Mouse (Mus musculus): Measurements from ENCODE around the gene Ndrg4. TPM values are rescaled to one million over a fixed set of nuclear protein-coding genes. Genes with fewer than 3 reads are reported as not detected.
"Not testable (repeated sequence)": the region's sequence is repeated elsewhere in the genome, so short reads cannot be mapped to it uniquely, and the experiment has no call there.

Ndrg4 gene
- polyA plus RNA-seq (2017; shearing (Covaris generic)), result under 1 TPM in 1 of 2 experiments, not detected in 1; 0.97 TPM

DNA sequence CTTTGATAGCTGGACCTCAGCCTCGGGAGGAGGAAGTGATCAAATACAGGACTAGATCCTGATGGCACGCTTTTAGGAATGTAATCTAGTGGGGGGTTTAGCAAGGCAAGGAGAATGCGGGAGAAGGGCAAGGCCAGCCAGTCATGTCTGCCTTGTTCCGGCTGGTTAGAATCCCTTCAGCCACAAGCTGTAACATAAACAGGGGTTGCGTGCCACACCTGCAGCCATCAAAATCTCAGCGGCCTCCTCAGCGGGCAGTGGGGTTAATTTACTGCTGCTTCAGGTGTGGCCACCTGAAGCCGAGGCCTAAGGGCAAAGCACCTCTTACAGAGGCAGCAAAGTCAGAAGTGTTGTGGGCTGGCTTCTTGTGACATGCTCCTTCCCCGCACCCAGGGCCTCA is at the start of gene Ndrg4:
Ndrg4 (plus strand) TSS at position 350 of the 400 bp plus-strand sequence.
- ATAC-seq, result no peak

DNA sequence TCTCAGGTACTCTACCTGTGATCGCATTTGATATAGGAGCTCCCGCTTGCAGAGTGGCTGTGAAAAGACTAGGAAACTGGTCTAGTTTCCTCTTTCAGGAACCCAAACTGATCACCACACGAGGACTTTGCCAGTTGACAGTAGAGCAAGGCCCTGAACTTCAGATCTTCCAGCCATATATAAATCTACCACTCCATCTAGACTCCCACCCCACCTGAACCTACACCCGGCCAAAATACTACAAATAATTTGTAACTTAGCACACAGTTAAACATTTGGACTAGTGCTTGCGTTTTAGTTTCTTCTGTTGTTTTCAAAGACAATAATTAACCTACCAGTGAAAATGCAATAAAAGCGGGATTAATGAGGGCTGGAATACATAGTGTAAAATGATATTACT is 43.9 kb upstream of the Ndrg4 start:
- no peak for ATAC-seq

DNA sequence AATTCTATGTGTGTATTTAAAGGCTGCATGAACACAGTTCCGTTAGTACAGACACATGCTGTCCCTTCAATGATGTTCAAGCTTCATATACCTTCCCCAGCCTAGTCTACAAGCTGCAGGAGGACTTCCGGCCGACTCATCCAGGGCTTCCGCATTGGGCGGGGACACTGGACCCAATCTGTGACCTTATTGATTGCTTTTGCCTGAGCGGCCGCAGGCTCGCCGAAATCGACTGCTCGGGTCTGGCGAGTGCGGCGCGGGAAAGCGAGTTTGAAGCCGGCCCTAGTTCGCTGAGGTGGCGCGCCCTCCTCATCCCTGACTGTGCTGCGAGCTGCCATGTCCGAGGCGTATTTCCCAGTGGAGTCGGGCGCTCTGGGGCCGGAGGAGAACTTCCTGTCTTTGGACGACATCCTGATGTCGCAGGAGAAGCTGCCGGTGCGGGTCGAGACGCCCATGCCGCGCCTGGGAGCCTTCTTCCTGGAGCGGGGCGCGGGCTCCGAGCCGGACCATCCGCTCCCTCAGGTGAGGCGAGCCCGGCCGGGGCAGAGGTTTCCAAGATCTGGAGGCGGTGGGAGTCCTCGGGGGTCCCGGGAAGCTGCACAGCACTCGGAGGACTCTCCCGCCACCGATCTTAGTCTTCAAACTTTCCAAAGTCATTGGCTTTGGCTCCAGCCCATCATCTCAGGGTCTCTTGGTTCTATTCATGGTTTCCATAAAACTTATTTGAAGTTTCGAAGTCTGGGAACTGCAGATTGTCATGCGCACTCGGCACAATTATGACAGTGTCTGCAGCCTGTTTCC is 43.3 kb upstream of the Ndrg4 start, which contains the start of gene Gins3:
Gins3 (plus strand) TSS at position 192 of the 801 bp plus-strand sequence.
- ATAC-seq, result peak; percentile 98

DNA sequence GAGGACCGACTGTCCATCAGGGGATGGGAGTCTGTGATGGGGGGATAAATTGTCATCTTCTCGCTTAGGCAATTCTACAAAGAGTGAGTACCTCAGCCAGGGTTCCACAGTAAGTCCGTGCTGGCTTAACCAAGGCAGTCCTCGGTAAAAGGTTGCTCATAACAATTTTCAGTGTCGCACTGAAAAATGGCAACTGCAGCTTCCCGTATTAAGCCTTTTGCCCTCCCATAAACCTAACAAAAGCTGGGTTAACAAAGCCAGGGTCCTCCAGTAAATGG is 42.8 kb upstream of the Ndrg4 start:
- ATAC-seq, result no peak

DNA sequence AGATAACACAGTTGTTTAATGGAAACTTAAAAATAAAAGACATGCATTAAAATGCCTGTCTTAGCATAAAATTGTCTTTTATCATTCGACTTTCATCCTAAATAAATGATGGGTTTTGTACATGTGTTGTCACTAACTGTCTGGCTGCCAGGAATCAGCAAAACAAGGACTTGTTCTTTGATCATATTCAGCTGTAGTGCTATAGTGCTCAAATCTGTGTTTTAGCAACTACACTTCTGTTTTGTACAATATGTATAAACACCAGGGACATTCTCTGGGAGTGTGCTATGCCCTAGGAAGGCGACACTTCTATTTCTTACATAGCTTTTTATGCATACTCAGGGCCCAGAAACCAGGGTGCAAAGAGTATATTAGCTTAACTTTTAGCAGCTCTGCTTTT is 31.8 kb upstream of the Ndrg4 start:
- ATAC-seq, result no peak

DNA sequence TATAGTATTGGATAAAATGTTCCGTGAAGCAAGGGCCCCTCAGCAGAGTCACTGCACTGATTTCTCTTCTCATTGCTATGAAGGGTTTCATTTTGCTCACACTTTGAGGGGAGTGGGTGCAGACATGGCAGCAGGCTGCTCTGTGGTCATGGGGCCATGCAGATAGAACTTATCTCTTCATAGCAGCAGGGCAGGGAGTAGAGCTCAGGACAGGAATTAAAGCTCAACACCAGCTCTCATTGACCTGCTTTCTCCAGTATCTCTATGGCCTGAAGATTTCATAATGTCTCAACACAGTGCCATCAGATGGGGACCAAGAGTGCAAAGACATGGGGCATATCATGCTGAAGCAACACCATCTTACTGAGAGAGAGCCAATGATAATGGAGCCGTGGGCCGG is 28.5 kb upstream of the Ndrg4 start:
- no peak for ATAC-seq

DNA sequence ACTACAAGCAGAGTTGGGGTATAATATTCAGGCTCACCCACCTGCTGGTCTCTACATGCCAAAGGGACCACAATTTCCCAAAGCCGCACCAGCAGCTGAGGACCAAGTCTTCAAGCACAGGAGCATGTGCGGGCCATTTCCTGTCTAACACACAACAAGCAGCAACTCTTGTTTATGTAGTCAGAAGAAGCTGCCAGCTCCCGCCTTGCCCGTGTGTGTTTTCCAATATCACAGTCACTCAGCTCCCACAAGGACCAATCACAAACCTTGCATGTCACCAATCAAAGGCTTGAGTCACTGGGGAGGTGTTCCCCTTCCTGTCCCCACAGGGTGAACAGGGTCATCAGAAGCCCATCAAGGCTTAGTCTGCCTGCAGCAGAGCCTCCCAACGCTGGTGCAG is 23.4 kb upstream of the Ndrg4 start:
- ATAC-seq, result no peak

DNA sequence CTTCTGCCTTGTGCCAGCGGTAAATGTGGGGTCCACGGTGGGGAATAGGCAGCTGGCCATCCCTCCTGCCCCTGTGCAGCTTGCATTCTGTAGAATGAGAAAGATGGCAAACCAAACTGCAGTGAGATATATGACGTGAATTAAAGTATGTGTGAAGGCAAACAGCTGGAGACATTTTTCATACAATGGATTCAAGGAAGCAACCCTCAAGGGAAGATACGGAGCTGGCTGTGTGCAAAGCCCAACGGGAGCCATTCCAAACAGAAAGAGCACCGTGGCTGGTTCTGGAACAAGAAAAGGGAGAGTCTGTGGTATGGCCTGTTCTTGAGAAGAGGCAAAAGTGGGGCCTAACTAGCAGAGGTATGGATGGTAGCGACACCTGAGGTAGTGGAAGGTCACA is 20.9 kb upstream of the Ndrg4 start:
- ATAC-seq, result no peak

DNA sequence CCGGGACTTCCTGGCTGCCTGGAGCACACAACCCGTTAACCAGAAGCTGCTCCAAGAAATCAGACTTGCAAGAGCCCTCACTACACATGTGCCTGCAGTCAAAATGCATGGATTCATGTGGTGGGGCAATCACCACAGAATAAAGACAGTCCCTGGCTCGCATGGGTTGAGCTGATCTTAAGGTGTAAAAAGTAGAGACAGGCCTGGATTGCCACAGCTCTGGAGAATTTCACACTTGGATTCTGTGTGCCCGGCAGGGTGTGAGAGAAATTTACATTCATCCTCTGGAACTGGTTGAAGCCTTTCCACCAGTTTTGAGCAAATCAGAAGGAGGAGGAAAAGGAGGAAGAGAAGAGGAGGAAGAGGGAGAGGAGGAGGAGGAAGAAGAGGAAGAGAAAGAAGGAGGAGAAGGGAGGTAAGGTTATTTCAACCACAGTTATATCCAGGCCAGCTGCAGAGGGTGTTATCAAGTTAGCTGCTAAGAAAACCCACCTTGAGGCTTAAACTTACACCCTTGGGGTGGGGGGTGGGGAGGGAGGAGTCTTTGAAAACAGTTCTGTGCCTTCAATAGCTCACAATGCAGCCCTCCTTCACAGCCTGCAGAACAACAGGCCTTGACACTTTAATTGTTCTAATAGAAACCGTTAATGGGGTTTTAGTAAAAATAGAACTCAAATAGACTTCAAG is 20.3 kb upstream of the Ndrg4 start:
- ATAC-seq, result no peak

DNA sequence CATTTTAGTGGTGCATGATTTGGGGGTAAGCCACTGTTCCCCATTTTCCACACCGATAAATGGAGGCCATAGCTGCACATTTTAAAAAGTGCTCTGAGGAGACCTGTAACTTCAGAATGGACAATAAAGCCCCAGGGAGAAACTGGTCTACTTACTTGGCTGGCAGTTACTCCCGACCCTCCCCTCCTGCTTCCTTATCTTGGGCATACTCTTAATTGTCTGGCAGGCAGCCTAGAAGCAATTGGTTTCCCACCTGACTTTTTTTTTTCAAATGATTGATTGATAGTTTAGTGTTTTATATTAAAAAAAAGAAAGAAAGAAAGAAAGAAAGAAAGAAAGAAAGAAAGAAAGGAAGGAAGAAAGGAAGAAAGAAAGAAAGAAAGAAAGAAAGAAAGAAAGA is 19.3 kb upstream of the Ndrg4 start:
- no peak for ATAC-seq

DNA sequence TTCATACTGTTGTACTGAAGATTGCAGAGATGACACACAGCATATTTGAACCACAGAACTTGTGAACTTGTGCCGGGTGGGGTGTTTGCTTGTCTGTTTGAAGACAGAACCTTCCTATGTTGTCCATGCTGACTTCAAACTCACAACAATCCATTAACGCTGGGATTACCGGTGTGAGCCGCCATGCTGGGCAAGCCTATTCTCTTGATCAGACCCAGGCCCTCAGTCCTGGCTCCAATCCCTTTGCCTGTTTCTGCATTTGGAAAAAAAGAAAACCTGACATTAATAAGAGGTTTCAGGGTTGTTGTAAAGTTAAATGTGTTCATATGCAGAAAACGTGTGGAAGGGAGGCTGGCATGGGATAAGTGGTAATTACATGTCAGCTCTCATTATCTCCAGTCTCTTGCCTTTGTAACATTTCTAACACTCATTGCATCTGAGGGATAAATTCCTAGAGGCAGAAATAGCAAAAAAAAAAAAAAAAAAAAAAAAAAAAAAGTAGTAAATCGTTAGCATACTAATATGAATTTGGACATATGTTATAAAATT is 16.4 kb upstream of the Ndrg4 start:
- ATAC-seq, result no peak

DNA sequence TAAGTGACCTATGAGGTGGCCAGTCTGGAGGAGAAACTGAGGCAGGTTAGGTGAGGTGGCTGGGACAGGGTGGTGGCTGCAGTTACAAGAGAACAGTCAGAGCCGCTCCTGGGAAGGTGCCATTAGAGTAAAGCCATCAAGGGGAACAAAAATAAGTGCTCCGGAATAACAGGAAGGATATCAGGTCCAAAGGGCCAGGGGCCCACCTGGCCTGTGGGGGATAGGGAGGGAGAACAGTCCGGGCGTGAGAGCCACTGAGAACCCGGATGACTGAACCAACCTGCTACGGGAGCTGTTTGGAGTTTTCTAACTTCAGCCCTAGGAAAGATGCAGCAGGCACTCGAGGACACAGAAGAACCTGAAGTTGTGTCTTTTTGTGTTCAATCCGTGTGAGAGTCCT is 15.7 kb upstream of the Ndrg4 start:
- no peak for ATAC-seq

DNA sequence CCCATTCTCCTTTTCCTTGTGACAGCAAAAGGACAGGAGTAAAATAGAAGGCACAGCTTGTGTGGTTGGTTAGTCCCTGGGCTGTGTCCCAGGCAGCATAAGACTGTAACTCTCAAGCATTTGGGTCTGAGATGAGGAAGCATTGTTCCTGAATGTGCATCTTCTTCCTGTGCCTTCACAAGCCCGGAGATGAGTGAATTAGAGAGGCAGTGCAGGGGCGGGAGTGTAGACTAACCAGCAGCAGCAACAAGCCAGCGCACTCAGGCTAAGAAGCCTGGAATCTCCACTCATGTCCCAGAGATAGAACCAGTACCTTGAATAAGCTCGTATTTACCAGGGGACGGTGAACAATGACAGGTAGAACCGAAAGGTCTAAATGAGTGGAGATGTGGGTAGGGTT is 15.2 kb upstream of the Ndrg4 start:
- ATAC-seq, result no peak

DNA sequence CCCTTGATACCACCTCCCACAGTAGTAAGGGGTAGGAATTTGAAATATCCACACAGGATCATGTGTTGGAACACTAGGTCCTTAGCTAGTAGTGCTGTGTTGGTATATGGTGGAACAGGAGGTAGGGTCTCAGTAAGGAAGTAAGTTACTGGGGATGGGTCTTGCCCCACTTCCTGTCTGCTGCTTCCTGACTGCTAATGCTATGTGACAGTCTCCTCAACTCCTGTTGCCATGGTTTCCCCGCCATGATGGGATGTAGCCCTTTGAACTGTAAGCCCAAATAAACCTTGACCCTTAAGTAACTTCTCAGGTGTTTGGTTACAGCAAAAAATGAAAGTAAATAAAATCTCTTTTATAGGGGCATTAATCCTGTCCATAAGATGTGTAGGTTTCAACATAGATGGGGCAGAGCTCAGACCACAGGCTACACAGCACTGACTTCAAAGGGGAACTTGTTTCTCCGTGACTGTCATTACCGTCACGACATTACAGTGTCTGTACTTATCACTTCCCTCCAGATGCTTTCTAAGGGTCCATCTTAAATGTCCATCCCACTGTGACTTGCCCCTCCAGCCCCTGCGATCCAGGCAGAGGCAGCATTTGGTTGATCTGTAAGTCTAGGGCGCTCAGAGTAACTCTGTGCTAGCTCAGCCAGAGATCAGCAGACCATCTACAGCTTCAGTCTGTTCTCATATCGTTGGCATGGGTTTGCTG is 13.7 kb upstream of the Ndrg4 start:
- no peak for ATAC-seq

DNA sequence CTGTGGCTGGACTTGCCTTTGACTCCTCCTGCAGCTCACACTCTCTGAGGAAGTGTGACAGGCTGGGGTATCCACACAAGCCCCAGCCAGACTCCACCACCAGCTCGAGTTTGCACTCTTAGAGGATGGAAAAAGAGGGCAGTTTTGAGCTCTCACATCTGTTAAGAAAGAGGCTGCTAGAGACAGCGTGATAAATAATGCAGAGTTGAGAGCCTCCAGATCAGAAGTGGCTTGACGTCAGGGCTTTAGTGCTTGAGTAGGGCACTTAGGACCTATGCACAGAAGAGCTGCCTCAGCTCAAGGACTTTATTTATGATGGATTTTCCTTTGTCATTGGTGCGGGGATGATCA is 13.2 kb upstream of the Ndrg4 start:
- no peak for ATAC-seq

DNA sequence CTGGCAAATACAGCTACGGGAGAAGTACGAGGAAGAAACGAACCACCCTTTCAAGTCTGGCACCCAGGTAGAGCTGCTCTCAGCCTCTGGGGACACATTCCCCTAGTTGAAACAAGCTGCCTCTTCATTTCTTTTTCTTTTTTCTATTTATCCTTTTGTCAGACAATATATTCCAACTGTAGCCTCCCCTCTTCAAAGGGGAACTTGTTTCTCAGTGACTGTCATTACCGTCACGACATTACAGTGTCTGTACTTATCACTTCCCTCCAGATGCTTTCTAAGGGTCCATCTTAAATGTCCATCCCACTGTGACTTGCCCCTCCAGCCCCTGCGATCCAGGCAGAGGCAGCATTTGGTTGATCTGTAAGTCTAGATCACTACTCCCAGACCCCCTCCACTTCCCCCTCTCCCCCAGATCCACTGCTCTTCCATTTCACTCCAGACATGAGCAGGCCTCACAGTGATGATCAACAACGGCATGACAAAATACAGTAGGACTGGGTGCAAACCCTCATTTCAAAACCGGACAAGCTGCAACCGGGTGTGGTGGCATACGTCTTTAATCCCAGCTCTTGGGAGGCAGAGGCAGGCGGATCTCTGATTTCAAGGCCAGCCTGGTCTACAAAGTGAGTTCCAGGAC is 10.8 kb upstream of the Ndrg4 start:
- not testable (repeated sequence) for ATAC-seq

DNA sequence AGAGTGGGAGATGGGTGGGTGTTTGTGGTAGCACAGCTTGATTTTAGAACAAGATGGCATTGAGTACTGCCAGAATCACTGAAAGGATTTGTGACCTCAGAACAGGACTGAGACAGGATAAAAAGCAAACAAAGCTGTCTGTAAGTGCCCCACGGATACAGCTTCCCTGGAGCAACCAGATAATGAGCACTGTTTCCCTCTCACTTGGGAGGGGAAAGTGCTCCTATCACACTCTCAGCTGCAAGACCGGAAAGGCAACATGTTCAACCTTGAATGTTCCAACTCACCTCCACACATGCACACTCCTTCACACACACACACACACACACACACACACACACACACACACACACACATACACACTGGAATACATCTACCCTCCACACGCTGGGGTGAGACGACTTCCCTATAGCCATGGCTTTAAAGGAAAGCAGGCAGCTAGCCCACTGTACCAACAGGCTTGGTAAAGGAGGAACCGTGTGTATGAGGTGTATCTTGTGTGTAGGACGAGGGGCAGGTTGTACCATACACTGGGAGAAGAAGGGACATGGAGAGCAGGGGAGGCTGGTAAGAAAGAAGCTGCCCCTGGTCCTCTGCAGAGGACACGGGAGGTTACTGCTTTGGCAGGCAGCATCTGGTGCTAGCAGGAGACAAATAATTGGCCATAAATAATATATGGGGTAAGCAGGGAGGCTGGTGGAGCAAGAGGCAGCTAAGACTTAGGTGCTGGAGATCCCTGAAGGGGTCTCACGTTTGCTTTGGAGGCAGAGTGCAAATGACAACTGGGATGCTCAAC is 8.4 kb upstream of the Ndrg4 start:
- ATAC-seq, result no peak

DNA sequence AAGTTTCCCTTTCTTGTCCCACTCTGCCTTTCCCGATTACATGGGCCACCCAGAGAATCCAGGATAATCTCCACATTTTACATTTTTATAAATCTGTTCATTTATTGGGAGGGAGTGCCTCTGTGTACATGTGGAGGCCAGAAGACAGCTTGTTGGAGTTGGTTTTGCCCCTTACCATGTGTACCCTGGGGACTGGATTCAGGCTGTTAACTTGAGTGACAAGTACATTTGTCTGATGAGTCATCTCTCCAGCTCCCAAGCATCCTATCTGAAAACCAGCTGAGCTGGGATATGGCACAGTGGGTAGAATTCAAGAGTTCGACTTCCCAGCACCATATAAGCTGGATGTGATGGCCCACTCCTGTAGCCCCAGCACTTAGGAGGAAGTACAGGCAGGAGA is 6.8 kb upstream of the Ndrg4 start:
- ATAC-seq, result no peak

DNA sequence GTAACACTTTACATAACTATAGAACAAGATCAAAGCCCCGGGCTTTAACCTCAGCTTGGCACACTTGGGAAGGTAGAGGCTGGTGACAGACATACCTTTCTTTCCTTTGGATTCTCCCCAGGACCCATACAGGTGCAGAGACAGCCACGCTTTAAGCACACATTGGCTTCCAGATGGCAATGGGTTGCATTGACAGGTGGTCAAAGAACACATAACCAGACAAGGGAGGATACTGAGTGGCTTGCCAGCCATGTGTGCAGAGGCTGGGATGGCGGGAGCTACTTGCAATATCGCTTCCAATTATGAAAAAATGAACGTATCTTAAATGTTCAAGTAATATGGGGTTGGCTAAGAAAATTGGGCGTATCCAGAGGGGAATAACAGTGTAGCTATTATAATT is 4.9 kb upstream of the Ndrg4 start:
- ATAC-seq, result no peak

DNA sequence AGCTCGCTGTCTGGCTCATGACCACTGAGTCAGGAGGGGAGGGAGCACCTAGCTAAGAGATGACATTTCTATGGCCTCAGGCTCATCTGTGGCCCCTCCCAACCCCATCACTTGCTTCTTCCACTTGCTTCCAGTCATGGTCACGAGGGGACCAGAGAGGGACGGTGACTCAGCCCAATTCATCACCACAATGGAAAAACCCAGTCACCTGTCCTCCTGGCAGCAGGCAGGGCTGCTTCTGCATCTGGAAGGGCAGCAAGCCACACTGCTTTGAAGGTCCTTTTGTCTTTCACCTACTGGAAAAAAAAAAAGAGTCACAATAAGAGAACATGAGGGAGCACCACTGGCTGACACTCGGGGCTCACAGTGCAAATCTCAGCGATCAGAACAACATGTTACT is 4.0 kb upstream of the Ndrg4 start:
- no peak for ATAC-seq

DNA sequence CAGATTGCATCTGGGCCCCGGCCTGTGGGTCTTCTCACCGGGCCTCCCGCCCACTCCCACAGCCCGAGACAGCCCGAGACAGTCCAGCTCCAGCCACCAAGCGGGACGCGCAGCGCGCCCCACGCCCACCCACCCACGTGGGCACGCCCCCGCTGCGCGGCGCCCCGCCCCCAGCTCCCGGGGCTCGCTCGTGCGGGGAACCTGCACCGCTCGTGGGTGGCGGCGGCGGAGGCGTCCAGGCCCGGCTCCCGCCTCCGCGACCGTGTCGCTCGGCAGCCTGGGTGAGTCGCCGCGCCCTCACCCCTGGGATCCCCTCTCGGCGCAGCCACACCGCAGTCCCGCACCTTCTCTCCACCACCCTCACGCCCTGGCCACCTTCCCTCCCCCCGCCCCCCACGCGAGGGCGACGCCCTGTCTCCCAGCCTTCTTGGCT is 827 bp downstream of the Ndrg4 start:
- no peak for ATAC-seq

DNA sequence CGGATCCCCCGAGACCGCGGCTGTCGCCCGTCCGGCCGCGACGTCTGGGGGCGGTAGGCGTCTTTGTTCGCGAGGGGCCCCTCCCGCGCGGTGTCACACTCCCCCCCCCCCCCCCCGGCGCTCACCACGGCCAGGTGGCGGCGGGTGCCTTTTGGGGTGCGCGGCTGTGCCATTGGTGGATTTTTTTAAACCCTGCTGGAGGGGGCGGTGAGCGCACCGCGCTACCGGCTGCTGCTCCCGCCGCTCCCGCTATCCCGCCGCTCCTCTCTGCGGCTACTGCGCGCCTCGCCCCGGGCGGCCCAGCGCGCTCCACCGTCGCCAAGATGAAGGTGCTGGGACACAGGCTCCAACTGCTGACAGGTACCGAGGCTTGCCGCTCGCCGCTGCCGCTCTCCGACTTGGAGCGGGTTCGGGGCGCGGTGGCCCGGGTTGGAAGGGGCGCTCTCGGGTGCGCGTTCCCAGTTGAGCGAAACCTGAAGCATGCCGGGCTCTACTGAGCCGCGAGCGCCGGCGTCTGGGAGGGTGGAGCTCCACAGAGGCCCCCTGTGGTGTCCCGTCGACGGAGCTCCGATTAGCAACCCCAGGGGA is 1.3 kb downstream of the Ndrg4 start:
- ATAC-seq, result no peak

All from activated CD4-positive, CD25-positive, alpha-beta regulatory T cell, adult 4 months (primary cell).